Mouse (Mus musculus) thymus, postnatal 0 days (tissue): ENCODE measurements around the gene Olfr1390. TPM values are rescaled to one million over a fixed set of nuclear protein-coding genes. Genes with fewer than 3 reads are reported as not detected.
"Not testable (repeated sequence)": the region's sequence is repeated elsewhere in the genome, so short reads cannot be mapped to it uniquely, and the experiment has no call there.

Experiments
- DNase-seq: peaks from one replicate; pipeline ENCODE4 v3.0.0-alpha.2; 2015; ENCODE audit warnings: low spot score
- polyA plus RNA-seq: library from polyadenylated mRNA; unstranded; fragments of >200 nt; fragmentation: Nextera tagmentation; extraction: Ambion mirVana; gene quantifications from 2 replicates; pipeline ENCODE4 v1.2.1, GENCODE M21; 2015

The Olfr1390 gene
- not detected in 2 replicates for polyA plus RNA-seq

GRCm38 (mm10) chr11:49334888-49335287 is at the start of gene Olfr1390:
Gene Olfr1390, plus strand, starts transcription at chr11:49335188.
- DNase-seq = no peak

- DNase-seq = no peak
These were observed 47.7 kb upstream of the Olfr1390 start for GRCm38 (mm10) chr11:49287251-49287650.

GRCm38 (mm10) chr11:49292777-49293176 is 42.2 kb upstream of the Olfr1390 start:
- no peak for DNase-seq

GRCm38 (mm10) chr11:49304441-49304840 is 30.5 kb upstream of the Olfr1390 start, which contains the start of gene Olfr10:
Gene Olfr10, plus strand, starts transcription at chr11:49304741.
- DNase-seq = no peak

- DNase-seq = not testable (repeated sequence)
These were observed 26.4 kb upstream of the Olfr1390 start for GRCm38 (mm10) chr11:49308547-49308946.

GRCm38 (mm10) chr11:49322442-49322841 is 12.5 kb upstream of the Olfr1390 start, which contains the start of gene Olfr1391:
Gene Olfr1391, plus strand, starts transcription at chr11:49322742.
- no peak for DNase-seq

- no peak for DNase-seq
These were observed 8.3 kb upstream of the Olfr1390 start for GRCm38 (mm10) chr11:49326726-49327125.

- no peak for DNase-seq
These were observed 5.3 kb upstream of the Olfr1390 start for GRCm38 (mm10) chr11:49329686-49330085.

- no peak for DNase-seq
These were observed 2.3 kb downstream of the Olfr1390 start for GRCm38 (mm10) chr11:49337150-49337832.

- no peak for DNase-seq
These were observed 48.1 kb downstream of the Olfr1390 start for GRCm38 (mm10) chr11:49383133-49383532.

GRCm38 (mm10) chr11:49386118-49386517 is 51.1 kb downstream of the Olfr1390 start:
- not testable (repeated sequence) for DNase-seq

Other genes starting within 250 kb of the Olfr1390 start
- 0.10 and 0.16 TPM in 2 replicates for gene Olfr1396, start 220.3 kb upstream of the Olfr1390 start, polyA plus RNA-seq
- not detected in 2 replicates for gene Olfr1395, start 192.9 kb upstream of the Olfr1390 start, polyA plus RNA-seq
- not detected in 2 replicates for gene Olfr1394, start 180.8 kb upstream of the Olfr1390 start, polyA plus RNA-seq
- gene Btnl9, start 148.0 kb upstream of the Olfr1390 start, polyA plus RNA-seq = 1.1 and 1.7 TPM in 2 replicates
- gene Zfp62, start 131.9 kb upstream of the Olfr1390 start, polyA plus RNA-seq = 33.8 and 36.1 TPM in 2 replicates
- gene Mgat1, start 91.0 kb upstream of the Olfr1390 start, polyA plus RNA-seq = 82.0 and 82.7 TPM in 2 replicates
- not detected in 2 replicates for gene Olfr1393, start 56.9 kb upstream of the Olfr1390 start, polyA plus RNA-seq
- gene Olfr1392, start 49.9 kb upstream of the Olfr1390 start, polyA plus RNA-seq = not detected in 2 replicates
- gene Olfr10, start 30.4 kb upstream of the Olfr1390 start, polyA plus RNA-seq = not detected in 2 replicates
- gene Olfr1391, start 12.4 kb upstream of the Olfr1390 start, polyA plus RNA-seq = not detected in 2 replicates
- not detected in 2 replicates for gene Olfr1389, start 87.9 kb downstream of the Olfr1390 start, polyA plus RNA-seq
- 0.04 and 0.05 TPM in 2 replicates for gene Olfr1388, start 101.4 kb downstream of the Olfr1390 start, polyA plus RNA-seq
- not detected in 2 replicates for gene Olfr1387, start 120.2 kb downstream of the Olfr1390 start, polyA plus RNA-seq
- not detected in 2 replicates for gene Olfr1386, start 129.9 kb downstream of the Olfr1390 start, polyA plus RNA-seq
- not detected in 2 replicates for gene Olfr1385, start 153.9 kb downstream of the Olfr1390 start, polyA plus RNA-seq
- gene Olfr1384, start 171.5 kb downstream of the Olfr1390 start, polyA plus RNA-seq = not detected in 2 replicates
- not detected in 2 replicates for gene Olfr1383, start 184.5 kb downstream of the Olfr1390 start, polyA plus RNA-seq
- gene Olfr1382, start 193.1 kb downstream of the Olfr1390 start, polyA plus RNA-seq = not detected in 2 replicates
- gene Olfr1381, start 208.3 kb downstream of the Olfr1390 start, polyA plus RNA-seq = not detected in 2 replicates
- not detected in 2 replicates for gene Olfr1380, start 221.7 kb downstream of the Olfr1390 start, polyA plus RNA-seq